Mouse (Mus musculus) forebrain, embryonic 11.5 days (tissue): ENCODE measurements around the gene Zp3. TPM values are rescaled to one million over a fixed set of nuclear protein-coding genes. Genes with fewer than 3 reads are reported as not detected.

Experiments
- ATAC-seq: fragments of 200-750 bp; cut with Nextera tagmentation; replicated peaks from 2 replicates; pipeline ENCODE4 v1.8.0; 2017; ENCODE audit warnings: moderate TSS enrichment; ENCODE audit not compliant: low FRiP score
- DNase-seq: peaks from one replicate; pipeline ENCODE4 v3.0.0-alpha.2; 2017; ENCODE audit warnings: low spot score
- H3K27ac ChIP-seq: fragments of 300-500 bp; sonication (generic); 2 replicates; pipeline ENCODE4 v1.5.1; 2014; ENCODE audit warnings: low read depth, low read length
- H3K27me3 ChIP-seq: fragments of 300-500 bp; sonication (generic); 2 replicates; pipeline ENCODE4 v1.6.1; 2014; ENCODE audit warnings: mild to moderate bottlenecking, low read length, mixed read lengths; ENCODE audit not compliant: control insufficient read depth, insufficient read depth
- H3K36me3 ChIP-seq: fragments of 300-500 bp; sonication (generic); 2 replicates; pipeline ENCODE4 v1.6.1; 2014; ENCODE audit warnings: mild to moderate bottlenecking, low read length, moderate library complexity, mixed read lengths; ENCODE audit not compliant: control insufficient read depth, insufficient read depth
- H3K4me1 ChIP-seq: fragments of 300-500 bp; sonication (generic); replicated peaks from 2 replicates; pipeline ENCODE4 v1.6.1; 2014; ENCODE audit warnings: low read length, mixed read lengths; ENCODE audit not compliant: control insufficient read depth, insufficient read depth
- H3K4me2 ChIP-seq: fragments of 300-500 bp; sonication (generic); 2 replicates; pipeline ENCODE4 v1.6.1; 2014; ENCODE audit warnings: low read depth, mild to moderate bottlenecking, low read length, moderate library complexity, mixed read lengths; ENCODE audit not compliant: severe bottlenecking
- H3K4me3 ChIP-seq: fragments of 300-500 bp; sonication (generic); 2 replicates; pipeline ENCODE4 v1.5.1; 2014; ENCODE audit warnings: low read depth, low read length
- H3K9ac ChIP-seq: fragments of 300-500 bp; sonication (generic); 2 replicates; pipeline ENCODE4 v1.6.1; 2014; ENCODE audit warnings: low read length
- H3K9me3 ChIP-seq: fragments of 300-500 bp; sonication (generic); 2 replicates; pipeline ENCODE4 v1.6.1; 2016; ENCODE audit warnings: low read length, mixed read lengths; ENCODE audit not compliant: control insufficient read depth
- WGBS: fragments of 180-500 bp; shearing (Covaris S2); extraction: QIAGEN DNeasy Blood & Tissue Kit; methylation state at CpG from one replicate; pipeline ENCODE4 v1.1.7; 2014; 5-methylcytosine and 5-hydroxymethylcytosine counted together
- polyA plus RNA-seq: library from polyadenylated mRNA; unstranded; fragments of >200 nt; fragmentation: Nextera tagmentation; extraction: Ambion mirVana; gene quantifications from 2 replicates; pipeline ENCODE4 v1.2.1, GENCODE M21; 2014

Gene Zp3
- polyA plus RNA-seq, 1 experiment from 2014 or later = not detected

DNA sequence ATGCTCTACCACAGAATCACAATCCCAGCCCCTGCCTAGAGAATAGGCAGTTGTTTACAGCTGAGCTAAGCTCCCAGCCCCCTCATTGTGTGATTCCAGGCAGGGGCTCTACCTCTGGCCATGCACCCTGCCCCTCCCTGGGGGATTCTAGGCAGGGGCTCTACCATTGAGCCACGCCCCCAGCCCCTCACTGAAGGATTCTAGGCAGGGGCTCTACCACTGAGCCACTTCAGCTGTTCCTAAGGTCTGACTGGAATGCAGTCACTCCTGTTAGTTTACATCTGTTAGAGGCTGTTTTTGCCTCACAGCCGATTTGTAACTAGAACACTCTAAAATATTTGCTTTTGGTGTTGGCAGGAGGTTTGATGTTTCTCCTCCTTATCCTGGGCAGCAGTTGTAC, 22.4 kb downstream of the Zp3 start:
- Histone ChIP-seq H3K36me3 (peaks cover 6% of the 10 kb centered on the region), H3K27ac (no peak overlapping the region), H3K9ac (no peak overlapping the region), H3K9me3 (no peaks in the 10 kb centered on the region; the same call in 1 of the 2 replicates), H3K4me1 (0 out of 2 replicates have a peak, but pooled peaks cover 3% of the 10 kb centered on the region), H3K4me3 (no peak overlapping the region), H3K27me3 (no peaks in the 10 kb centered on the region), H3K4me2 (no peak overlapping the region)
- 77% methylated on average over 2 of the region's 2 CpGs for WGBS
- ATAC-seq = no peak
- DNase-seq = no peak

DNA sequence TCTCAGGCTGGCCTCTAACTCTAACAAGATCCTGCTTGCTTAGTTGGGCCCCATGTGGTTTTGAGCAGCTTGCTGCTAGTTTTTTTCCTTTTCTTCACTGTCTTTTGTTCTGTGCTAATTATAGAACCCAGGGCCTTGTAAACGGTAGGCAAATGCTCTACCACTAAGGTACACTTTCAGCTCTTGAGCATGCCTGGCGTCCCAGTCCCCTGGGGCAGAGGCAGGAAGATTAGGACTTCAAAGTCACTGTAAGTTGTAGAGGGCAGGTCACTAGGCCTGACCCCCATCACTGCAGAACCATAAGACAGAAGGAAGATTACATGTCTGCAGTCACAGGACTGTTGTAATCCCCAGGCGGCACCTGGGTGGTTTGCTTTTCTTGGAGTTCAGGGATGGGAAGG, 22.9 kb downstream of the Zp3 start:
- WGBS = 24% methylated on average over 3 of the region's 3 CpGs
- DNase-seq = no peak
- H3K9ac ChIP-seq = no peak overlapping the region
- H3K4me1 ChIP-seq = 0 out of 2 replicates have a peak, but pooled peaks cover 3% of the 10 kb centered on the region
- no peak overlapping the region for H3K27ac ChIP-seq
- peaks cover 6% of the 10 kb centered on the region for H3K36me3 ChIP-seq
- H3K4me2 ChIP-seq = no peak overlapping the region
- H3K27me3 ChIP-seq = no peaks in the 10 kb centered on the region
- no peak for ATAC-seq
- no peaks in the 10 kb centered on the region; the same call in 1 of the 2 replicates for H3K9me3 ChIP-seq
- no peak overlapping the region for H3K4me3 ChIP-seq

DNA sequence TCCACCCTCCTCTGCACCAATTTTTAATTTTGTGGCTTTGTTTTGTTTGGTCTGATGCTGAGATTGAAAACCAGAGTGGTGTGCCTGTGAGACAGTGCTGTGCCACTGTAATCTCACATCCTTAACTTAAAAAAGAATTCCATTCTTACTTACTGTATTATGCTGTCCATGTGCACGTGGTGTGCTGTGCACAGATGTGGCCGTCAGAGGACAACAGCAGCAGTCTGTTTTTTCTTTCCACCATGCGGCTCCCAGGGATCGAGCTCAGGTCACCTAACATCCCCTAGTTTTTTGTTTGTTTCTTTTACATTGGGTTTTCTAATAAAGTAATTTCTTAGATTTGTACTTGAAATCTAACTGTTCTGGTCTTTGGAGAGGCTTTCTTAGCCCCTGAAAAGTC, 24.6 kb downstream of the Zp3 start:
- H3K27me3 ChIP-seq = no peaks in the 10 kb centered on the region
- peaks cover 3% of the 10 kb centered on the region; the same call in 1 of the 2 replicates for H3K36me3 ChIP-seq
- no peak for ATAC-seq
- no peak overlapping the region for H3K4me3 ChIP-seq
- no peak overlapping the region for H3K4me2 ChIP-seq
- no peak overlapping the region for H3K27ac ChIP-seq
- H3K9me3 ChIP-seq = no peaks in the 10 kb centered on the region; the same call in 1 of the 2 replicates
- DNase-seq = no peak
- no peak overlapping the region for H3K9ac ChIP-seq
- WGBS = 91% methylated on average over 4 of the region's 4 CpGs
- 0 out of 2 replicates have a peak, but pooled peaks cover 3% of the 10 kb centered on the region for H3K4me1 ChIP-seq

DNA sequence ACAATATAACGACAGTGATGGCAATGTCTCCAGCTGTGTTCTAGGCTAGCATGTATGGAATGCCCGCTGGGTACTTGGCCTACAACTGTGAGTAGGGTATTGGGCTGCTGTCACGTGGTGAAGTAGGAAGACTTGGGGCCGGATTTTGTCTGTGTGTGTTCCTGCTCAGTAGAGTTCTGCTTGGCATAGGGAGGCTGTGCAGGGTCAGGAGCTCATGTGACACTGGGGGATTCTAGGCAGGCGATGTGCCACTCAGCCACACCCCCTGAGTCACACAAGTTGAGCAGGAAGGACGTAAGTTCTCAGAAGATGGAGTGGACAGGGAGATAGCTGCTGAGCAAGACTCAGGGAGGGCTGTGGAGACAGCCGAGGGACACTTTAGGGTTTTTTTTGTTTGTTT, 27.8 kb downstream of the Zp3 start:
- H3K9me3 ChIP-seq = no peaks in the 10 kb centered on the region
- H3K27ac ChIP-seq = no peak overlapping the region
- H3K4me1 ChIP-seq = 0 out of 2 replicates have a peak, but pooled peaks cover under 1% of the 10 kb centered on the region
- no peak overlapping the region for H3K4me2 ChIP-seq
- no peak for DNase-seq
- 89% methylated on average over 7 of the region's 7 CpGs for WGBS
- H3K36me3 ChIP-seq = no peaks in the 10 kb centered on the region; the same call in 1 of the 2 replicates
- no peak overlapping the region for H3K9ac ChIP-seq
- ATAC-seq = no peak
- no peaks in the 10 kb centered on the region for H3K27me3 ChIP-seq
- no peak overlapping the region for H3K4me3 ChIP-seq

DNA sequence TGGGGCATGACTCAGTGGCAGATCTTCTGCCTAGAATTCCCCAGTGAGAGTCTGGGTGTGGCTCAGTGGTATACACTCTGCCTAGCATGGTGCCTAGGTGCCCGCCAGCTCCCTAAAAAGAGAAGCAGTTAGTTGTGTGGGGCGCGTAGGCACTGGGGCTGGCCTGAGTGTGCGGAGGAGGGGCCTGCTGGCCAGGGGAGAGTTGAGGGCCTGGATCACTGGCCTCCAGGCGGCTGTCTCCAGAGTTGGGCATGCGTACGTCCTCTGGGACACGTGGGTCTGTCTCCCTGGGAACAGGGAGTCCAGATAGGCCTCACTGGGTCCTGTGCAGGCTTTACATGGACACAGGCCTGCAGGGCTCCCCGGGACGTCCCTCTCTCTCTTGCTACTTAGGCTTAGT, 35.0 kb downstream of the Zp3 start:
- Histone ChIP-seq H3K4me3 (no peak overlapping the region), H3K27ac (no peak overlapping the region), H3K36me3 (no peaks in the 10 kb centered on the region; the same call in 1 of the 2 replicates), H3K9ac (no peak overlapping the region), H3K4me1 (no peaks in the 10 kb centered on the region), H3K9me3 (no peaks in the 10 kb centered on the region), H3K27me3 (no peaks in the 10 kb centered on the region), H3K4me2 (no peak overlapping the region)
- ATAC-seq = no peak
- WGBS = 81% methylated on average over 10 of the region's 10 CpGs
- DNase-seq = no peak

DNA sequence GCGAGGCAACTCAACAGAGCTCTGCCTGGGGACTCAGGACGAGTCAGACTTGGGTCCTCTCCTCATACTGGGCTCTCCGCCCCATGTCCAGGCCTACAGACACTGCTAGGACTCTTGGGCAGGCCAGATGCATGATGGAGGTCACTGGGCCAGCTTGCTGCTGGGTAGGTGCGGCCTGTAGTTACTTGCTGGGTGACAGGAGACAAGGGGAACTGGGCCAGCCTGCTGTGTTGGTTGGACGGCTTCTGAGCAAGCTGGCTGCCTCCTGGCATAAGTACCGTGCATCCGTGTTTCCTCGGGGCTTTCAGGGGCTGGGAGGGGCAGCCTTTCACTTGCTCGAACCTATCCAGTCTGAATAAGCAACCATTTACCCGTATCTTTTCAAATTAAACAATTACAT, 35.7 kb downstream of the Zp3 start:
- H3K4me3 ChIP-seq = no peak overlapping the region
- no peaks in the 10 kb centered on the region for H3K27me3 ChIP-seq
- H3K9me3 ChIP-seq = no peaks in the 10 kb centered on the region
- no peaks in the 10 kb centered on the region for H3K4me1 ChIP-seq
- H3K9ac ChIP-seq = no peak overlapping the region
- no peak overlapping the region for H3K4me2 ChIP-seq
- no peak overlapping the region for H3K27ac ChIP-seq
- no peak for ATAC-seq
- no peaks in the 10 kb centered on the region; the same call in 1 of the 2 replicates for H3K36me3 ChIP-seq
- WGBS = 89% methylated on average over 10 of the region's 10 CpGs
- no peak for DNase-seq

DNA sequence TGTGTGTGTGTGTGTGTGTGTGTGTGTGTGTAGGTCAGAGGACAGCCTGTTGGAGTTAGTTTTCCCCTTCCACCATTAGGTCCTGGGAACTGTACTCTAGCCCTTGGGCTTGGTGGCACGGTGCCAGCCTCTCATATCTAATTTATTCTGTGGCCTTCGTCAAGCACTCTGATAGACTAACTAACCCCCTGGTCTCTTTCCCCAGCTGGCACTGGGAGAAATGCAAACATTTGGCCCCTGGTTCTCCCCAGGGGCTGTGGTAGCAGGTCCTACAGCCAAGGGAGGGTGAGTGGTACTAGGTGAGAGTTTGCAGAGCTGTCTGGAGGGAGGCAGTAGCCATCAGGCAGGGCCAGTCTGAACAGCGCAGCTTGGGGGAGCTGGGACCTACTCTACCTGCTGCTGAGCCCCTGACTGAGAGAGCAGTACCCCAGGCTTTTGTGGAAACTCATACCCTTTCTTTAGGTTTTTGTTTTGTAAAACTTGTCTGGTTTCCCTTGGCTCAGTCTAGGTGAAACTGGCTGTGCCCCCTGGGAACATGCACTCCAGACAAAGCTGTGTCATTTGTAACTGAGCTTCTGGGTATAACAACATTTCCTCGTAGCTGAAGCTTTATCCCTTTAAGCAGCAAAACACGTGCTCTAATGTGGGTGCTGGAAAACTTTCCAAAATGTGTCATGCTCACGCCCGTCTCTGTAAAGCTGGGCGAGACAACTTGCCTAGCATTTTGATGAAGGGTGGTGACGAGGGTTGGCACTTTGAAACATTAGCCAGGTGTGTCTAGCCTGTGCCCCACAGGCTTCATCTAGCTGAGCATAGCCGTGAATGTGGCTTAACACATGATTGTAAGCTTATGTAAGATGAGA, 36.3 kb downstream of the Zp3 start:
- Histone ChIP-seq H3K9me3 (no peaks in the 10 kb centered on the region), H3K4me2 (no peak overlapping the region), H3K27ac (no peak overlapping the region), H3K4me3 (no peak overlapping the region), H3K4me1 (no peaks in the 10 kb centered on the region), H3K9ac (no peak overlapping the region), H3K36me3 (no peaks in the 10 kb centered on the region; the same call in 1 of the 2 replicates), H3K27me3 (no peaks in the 10 kb centered on the region)
- DNase-seq = no peak
- no peak for ATAC-seq
- 87% methylated on average over 10 of the region's 10 CpGs for WGBS

DNA sequence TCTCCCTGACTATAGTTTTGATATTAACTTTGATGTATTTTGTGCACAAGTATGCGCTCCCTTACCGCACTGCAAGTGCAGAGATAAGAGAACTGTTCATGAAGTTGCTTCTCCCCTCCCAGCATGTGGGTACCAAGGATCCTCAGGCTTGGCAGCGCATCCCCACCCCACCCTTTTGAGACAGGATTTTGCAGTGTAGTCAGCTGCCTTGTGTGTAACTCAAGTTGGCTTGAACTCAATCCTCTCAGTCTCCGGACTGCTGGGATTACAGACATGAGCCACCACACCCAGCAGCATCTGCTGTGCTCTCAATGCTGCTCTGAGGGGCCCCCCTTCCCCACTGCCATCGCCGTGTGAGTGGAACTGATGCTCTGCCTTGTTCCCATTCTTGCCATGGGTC, 37.4 kb downstream of the Zp3 start:
- DNase-seq = no peak
- WGBS = 91% methylated on average over 6 of the region's 6 CpGs

DNA sequence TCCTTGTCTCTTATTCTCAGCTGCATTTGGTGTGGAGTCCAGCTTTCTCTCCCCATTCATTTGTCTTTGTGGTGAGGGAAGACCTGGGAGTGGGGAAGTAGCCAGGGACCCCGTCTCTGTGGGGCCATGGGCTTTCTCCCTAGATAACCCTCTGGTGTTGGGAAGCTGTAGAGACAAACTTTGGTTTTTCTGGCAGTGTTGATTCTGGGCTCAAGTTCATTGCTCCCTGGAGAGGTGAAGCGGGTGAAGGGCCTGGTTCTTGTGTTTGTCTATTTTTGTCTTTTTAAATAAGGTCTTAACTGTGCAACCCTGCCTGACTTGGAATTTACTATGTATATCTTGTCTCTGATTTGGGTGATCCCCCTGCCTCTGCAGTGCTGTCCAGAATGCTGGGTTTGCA, 38.8 kb downstream of the Zp3 start:
- no peak overlapping the region for H3K4me2 ChIP-seq
- no peaks in the 10 kb centered on the region for H3K36me3 ChIP-seq
- 86% methylated on average over 2 of the region's 2 CpGs for WGBS
- H3K9ac ChIP-seq = no peak overlapping the region
- H3K27ac ChIP-seq = no peak overlapping the region
- no peaks in the 10 kb centered on the region for H3K4me1 ChIP-seq
- no peak overlapping the region for H3K4me3 ChIP-seq
- no peaks in the 10 kb centered on the region for H3K9me3 ChIP-seq
- ATAC-seq = no peak
- DNase-seq = no peak
- no peaks in the 10 kb centered on the region for H3K27me3 ChIP-seq

More for the DNA sequence above, 37.4 kb downstream of the Zp3 start:
- Histone ChIP-seq H3K9ac (no peak overlapping the region), H3K4me3 (no peak overlapping the region), H3K27me3 (no peaks in the 10 kb centered on the region), H3K4me1 (no peaks in the 10 kb centered on the region), H3K27ac (no peak overlapping the region), H3K36me3 (no peaks in the 10 kb centered on the region), H3K4me2 (no peak overlapping the region), H3K9me3 (no peaks in the 10 kb centered on the region)
- ATAC-seq = no peak
